Mouse (Mus musculus): ENCODE results near the gene Scn5a. TPM values are rescaled to one million over a fixed set of nuclear protein-coding genes. Genes with fewer than 3 reads are reported as not detected.

Scn5a gene
- total and polyA plus RNA-seq, 3 experiments: 0.03 TPM; not detected in 2

DNA sequence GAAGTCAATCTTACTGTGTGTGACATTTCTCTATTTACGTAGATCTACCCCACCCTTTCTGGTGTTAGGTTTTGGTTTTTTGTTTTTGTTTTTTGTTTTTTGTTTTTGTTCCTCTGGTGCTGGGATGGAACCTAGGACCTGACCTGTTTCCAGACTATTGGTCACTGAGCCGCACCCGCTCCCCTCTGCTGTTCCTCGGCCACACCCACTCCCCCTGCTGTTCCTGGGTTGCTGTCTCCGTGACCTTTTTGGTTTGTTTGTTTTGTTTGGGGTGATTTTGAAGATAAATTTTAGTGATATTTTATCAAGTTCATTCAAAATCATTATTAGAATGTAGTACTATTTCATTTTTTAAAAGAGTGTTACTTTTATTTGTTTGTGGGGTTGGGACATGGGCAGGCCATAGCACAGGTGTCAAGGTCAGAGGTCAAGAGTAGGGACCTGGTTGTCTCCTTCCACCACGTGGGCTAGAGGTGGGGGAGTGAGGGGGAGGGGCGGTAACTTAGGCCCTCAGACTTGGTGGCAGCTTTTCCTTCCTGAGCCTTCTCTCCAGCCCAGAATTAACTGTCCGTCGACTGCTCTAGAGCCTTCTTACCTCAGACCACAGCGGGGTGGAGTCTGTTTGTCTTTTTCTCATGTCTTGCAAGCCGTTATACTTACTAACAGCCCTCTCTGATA, 73.7 kb downstream of the Scn5a start:
- Histone ChIP-seq H3K9me3 (replicated peaks; ENCODE audit: insufficient read depth, low read length) (no peaks in the 10 kb centered on the region), H3K4me1 (ENCODE audit: control insufficient read depth in 1 of 2, insufficient read depth in 2 of 2, low read length in 2 of 2) (no peaks in the 10 kb centered on the region), H3K36me3 (ENCODE audit: control insufficient read depth in 1 of 2, insufficient read depth in 2 of 2, low read length in 2 of 2) (no peaks in the 10 kb centered on the region), H3K4me3 (ENCODE audit: control insufficient read depth in 1 of 2, insufficient read depth in 1 of 2, low read depth in 2 of 2, low read length in 2 of 2) (no peak overlapping the region), H3K27me3 (ENCODE audit: control insufficient read depth in 1 of 2, insufficient read depth in 2 of 2, low read length in 2 of 2) (no peaks in the 10 kb centered on the region), H3K27ac (ENCODE audit: control insufficient read depth, low read depth, low read length) (no peak overlapping the region), H3K9ac (ENCODE audit: control insufficient read depth, low read depth, low read length, poor library complexity, severe bottlenecking) (no peak overlapping the region), H3K79me2 (ENCODE audit: control insufficient read depth, insufficient read depth, low read length, poor library complexity) (no peaks in the 10 kb centered on the region)
- DNase-seq (ENCODE audit: low read depth, low spot score): no peak
- TF ChIP-seq E2F4 (IDR thresholded peaks at IDR 0.05; ENCODE audit: borderline replicate concordance, low read depth, low read length) (no peak), POLR2AphosphoS2 (IDR thresholded peaks at IDR 0.05; ENCODE audit: low read length) (no peak), POLR2A (IDR thresholded peaks at IDR 0.05; ENCODE audit: control insufficient read depth in 1 of 2, insufficient read depth in 1 of 2, low read depth in 1 of 2, low read length in 2 of 2, poor library complexity in 1 of 2) (no peak), MAZ (IDR thresholded peaks at IDR 0.05; ENCODE audit: low read depth, low read length) (no peak), JUND (IDR thresholded peaks at IDR 0.05; ENCODE audit: low read depth, low read length) (no peak), MAFK (IDR thresholded peaks at IDR 0.05; ENCODE audit: borderline replicate concordance, low read depth, low read length) (no peak), USF1 (IDR thresholded peaks at IDR 0.05; ENCODE audit: low read depth, low read length) (no peak), CTCF (IDR thresholded peaks at IDR 0.05 in 2 of 3, conservative IDR thresholded peaks at IDR 0.05 in 1 of 3; ENCODE audit: control insufficient read depth in 1 of 3, insufficient read depth in 1 of 3, low read depth in 2 of 3, low read length in 3 of 3, poor library complexity in 1 of 3, severe bottlenecking in 1 of 3) (no peak), BHLHE40 (IDR thresholded peaks at IDR 0.05; ENCODE audit: borderline replicate concordance, low read depth, low read length) (no peak), ZKSCAN1 (IDR thresholded peaks at IDR 0.05; ENCODE audit: low read depth, low read length) (no peak), POLR2AphosphoS5 (IDR thresholded peaks at IDR 0.05; ENCODE audit: borderline replicate concordance, low read depth, low read length) (no peak)

DNA sequence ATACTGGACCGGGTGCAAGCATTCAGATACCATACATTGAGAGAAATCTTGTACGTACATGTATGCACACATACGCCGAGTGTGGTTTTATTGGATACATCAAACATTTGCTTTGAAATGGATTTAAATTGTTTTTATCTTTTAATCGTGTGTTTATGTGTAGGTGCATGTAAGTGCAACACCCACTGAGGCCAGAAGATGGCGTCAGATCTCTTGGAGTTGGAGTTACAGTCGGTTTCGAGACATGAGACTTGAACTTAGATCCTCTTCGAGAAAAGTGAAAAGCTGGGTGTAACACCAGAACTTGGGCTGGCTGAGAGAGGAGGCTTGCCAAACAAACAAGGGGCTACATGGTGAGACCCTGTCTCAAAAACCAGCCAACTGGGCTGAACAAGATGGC, 75.2 kb downstream of the Scn5a start:
- Histone ChIP-seq H3K9ac (ENCODE audit: control insufficient read depth, low read depth, low read length, poor library complexity, severe bottlenecking) (no peak overlapping the region), H3K27me3 (ENCODE audit: control insufficient read depth in 1 of 2, insufficient read depth in 2 of 2, low read length in 2 of 2) (no peaks in the 10 kb centered on the region), H3K4me1 (ENCODE audit: control insufficient read depth in 1 of 2, insufficient read depth in 2 of 2, low read length in 2 of 2) (no peaks in the 10 kb centered on the region), H3K36me3 (ENCODE audit: control insufficient read depth in 1 of 2, insufficient read depth in 2 of 2, low read length in 2 of 2) (no peaks in the 10 kb centered on the region), H3K27ac (ENCODE audit: control insufficient read depth, low read depth, low read length) (no peak overlapping the region), H3K79me2 (ENCODE audit: control insufficient read depth, insufficient read depth, low read length, poor library complexity) (no peaks in the 10 kb centered on the region), H3K4me3 (ENCODE audit: control insufficient read depth in 1 of 2, insufficient read depth in 1 of 2, low read depth in 2 of 2, low read length in 2 of 2) (no peak overlapping the region), H3K9me3 (replicated peaks; ENCODE audit: insufficient read depth, low read length) (no peaks in the 10 kb centered on the region)
- TF ChIP-seq USF1 (IDR thresholded peaks at IDR 0.05; ENCODE audit: low read depth, low read length) (no peak), ZC3H11A (IDR thresholded peaks at IDR 0.05; ENCODE audit: low read depth, low read length) (0 out of 2 replicates have a peak, but pooled peaks have one; percentile 7), MAZ (IDR thresholded peaks at IDR 0.05; ENCODE audit: low read depth, low read length) (no peak), RAD21 (IDR thresholded peaks at IDR 0.05; ENCODE audit: low read depth, low read length) (no peak; the same call in none of the 2 replicates), MYB (IDR thresholded peaks at IDR 0.05; ENCODE audit: low read depth, low read length) (no peak), NELFE (IDR thresholded peaks at IDR 0.05; ENCODE audit: low read depth, low read length) (no peak), TCF12 (IDR thresholded peaks at IDR 0.05; ENCODE audit: low read depth, low read length) (no peak), SMC3 (IDR thresholded peaks at IDR 0.05; ENCODE audit: low read depth, low read length) (0 out of 2 replicates have a peak, but pooled peaks have one; percentile 11), CTCF (IDR thresholded peaks at IDR 0.05 in 2 of 3, conservative IDR thresholded peaks at IDR 0.05 in 1 of 3; ENCODE audit: control insufficient read depth in 1 of 3, insufficient read depth in 1 of 3, low read depth in 2 of 3, low read length in 3 of 3, poor library complexity in 1 of 3, severe bottlenecking in 1 of 3) (peak in 2 of 3 experiments; percentile 9 to 25; a peak in 3 of 6 replicates)
- DNase-seq (ENCODE audit: low read depth, low spot score): no peak
